Mouse (Mus musculus) CH12.LX (cell line): ENCODE results near the gene Chchd5. TPM values are rescaled to one million over a fixed set of nuclear protein-coding genes. Genes with fewer than 3 reads are reported as not detected.

Source experiments
- DNase-seq: peaks from one replicate; pipeline ENCODE4 v3.0.0-alpha.2; 2013; ENCODE audit errors: extremely low read depth
- H3K27ac ChIP-seq: 2 replicates; pipeline ENCODE4 v1.5.1; 2012; ENCODE audit warnings: low read depth, mild to moderate bottlenecking, control low read depth, moderate library complexity; ENCODE audit not compliant: insufficient read depth
- H3K27me3 ChIP-seq: replicated peaks from 2 replicates; pipeline ENCODE3; 2012; ENCODE audit warnings: inconsistent platforms
- H3K36me3 ChIP-seq, 2 experiments: replicated peaks in 1 of 2; 2 replicates each; pipeline versions ENCODE3 to v1.6.1; 2012; ENCODE audit warnings: inconsistent platforms in 1 of 2, low read length in 1 of 2, mild to moderate bottlenecking in 1 of 2, mixed read lengths in 1 of 2, moderate library complexity in 1 of 2; ENCODE audit not compliant: control insufficient read depth in 1 of 2, insufficient read depth in 1 of 2
- H3K4me1 ChIP-seq, 2 experiments: 2 replicates each; pipeline ENCODE4 v1.6.1; 2012; ENCODE audit warnings: inconsistent platforms in 1 of 2, moderate library complexity in 1 of 2; ENCODE audit not compliant: insufficient read depth in 2 of 2, control insufficient read depth in 1 of 2
- H3K4me2 ChIP-seq: 2 replicates; pipeline ENCODE4 v1.6.1; 2012; ENCODE audit warnings: low read depth, mild to moderate bottlenecking, control low read depth; ENCODE audit not compliant: poor library complexity, insufficient read depth, severe bottlenecking
- H3K4me3 ChIP-seq, 3 experiments: fragments of 150-350 bp in 1 of 3; sonication (generic) in 1 of 3; replicated peaks in 1 of 3; 2 replicates each; pipeline versions ENCODE3 to v1.5.1; 2011 to 2012; ENCODE audit warnings: low read depth in 2 of 3, low read length in 2 of 3, mild to moderate bottlenecking in 2 of 3, moderate library complexity in 2 of 3, control low read depth in 1 of 3, improper control_type of control experiment in 1 of 3, inconsistent platforms in 1 of 3, mixed read lengths in 1 of 3; ENCODE audit not compliant: poor library complexity in 1 of 3
- H3K79me2 ChIP-seq: replicated peaks from 2 replicates; pipeline ENCODE4 v1.6.1; 2012; ENCODE audit warnings: mild to moderate bottlenecking, moderate library complexity; ENCODE audit not compliant: control insufficient read depth, poor library complexity, insufficient read depth, severe bottlenecking; ENCODE audit errors: extremely low read depth
- H3K9ac ChIP-seq: 2 replicates; pipeline ENCODE4 v1.6.1; 2012; ENCODE audit warnings: low read depth, mild to moderate bottlenecking, control low read depth, moderate library complexity; ENCODE audit not compliant: insufficient read depth
- H3K9me3 ChIP-seq: replicated peaks from 2 replicates; pipeline ENCODE3; 2012; ENCODE audit warnings: low read length, inconsistent platforms, mixed read lengths
- BHLHE40 ChIP-seq: IDR thresholded peaks from 2 replicates; pipeline ENCODE4 v1.6.1; 2011; ENCODE audit warnings: mild to moderate bottlenecking, low read depth, low read length, improper control_type of control experiment
- CHD1 ChIP-seq: IDR thresholded peaks from 2 replicates; pipeline ENCODE4 v1.6.1; 2012; ENCODE audit warnings: low read depth, low read length, improper control_type of control experiment, inconsistent platforms
- CTCF ChIP-seq, 2 experiments: IDR thresholded peaks in 1 of 2; conservative IDR thresholded peaks in 1 of 2; 2 replicates each; pipeline ENCODE4 v1.5.1; 2011 to 2012; ENCODE audit warnings: low read depth in 2 of 2, low read length in 2 of 2, improper control_type of control experiment in 1 of 2, inconsistent platforms in 1 of 2, mild to moderate bottlenecking in 1 of 2, moderate library complexity in 1 of 2
- E2F4 ChIP-seq: IDR thresholded peaks from 2 replicates; pipeline ENCODE4 v1.6.1; 2011; ENCODE audit warnings: low read depth, low read length, improper control_type of control experiment; ENCODE audit not compliant: insufficient replicate concordance
- ELF1 ChIP-seq: IDR thresholded peaks from 2 replicates; pipeline ENCODE4 v1.6.1; 2014; ENCODE audit warnings: low read depth, mild to moderate bottlenecking, inconsistent platforms, low read length, improper control_type of control experiment
- HCFC1 ChIP-seq: IDR thresholded peaks from 2 replicates; pipeline ENCODE4 v1.6.1; 2012; ENCODE audit warnings: low read depth, mild to moderate bottlenecking, inconsistent platforms, low read length, improper control_type of control experiment
- JUND ChIP-seq: conservative IDR thresholded peaks from 2 replicates; pipeline ENCODE4 v1.6.1; 2011; ENCODE audit warnings: low read depth, low read length, improper control_type of control experiment
- KAT2A ChIP-seq: IDR thresholded peaks from 2 replicates; pipeline ENCODE4 v1.6.1; 2012; ENCODE audit warnings: low read length, improper control_type of control experiment, inconsistent platforms; ENCODE audit not compliant: insufficient replicate concordance
- MAZ ChIP-seq: IDR thresholded peaks from 2 replicates; pipeline ENCODE4 v1.6.1; 2012; ENCODE audit warnings: low read depth, mild to moderate bottlenecking, inconsistent platforms, low read length, improper control_type of control experiment, moderate library complexity
- MEF2A ChIP-seq: IDR thresholded peaks from 2 replicates; pipeline ENCODE4 v1.6.1; 2014; ENCODE audit warnings: low read depth, mild to moderate bottlenecking, inconsistent platforms, low read length, improper control_type of control experiment, borderline replicate concordance
- MYC ChIP-seq: IDR thresholded peaks from 2 replicates; pipeline ENCODE4 v1.6.1; 2011; ENCODE audit warnings: low read depth, mild to moderate bottlenecking, improper control_type of control experiment, low read length
- PAX5 ChIP-seq: IDR thresholded peaks from 2 replicates; pipeline ENCODE4 v1.6.1; 2012; ENCODE audit warnings: low read length, inconsistent platforms, mixed read lengths
- POLR2A ChIP-seq: IDR thresholded peaks from 2 replicates; pipeline ENCODE4 v1.6.1; 2011; ENCODE audit warnings: low read depth, mild to moderate bottlenecking, improper control_type of control experiment, low read length
- RAD21 ChIP-seq: IDR thresholded peaks from 2 replicates; pipeline ENCODE4 v1.6.1; 2011; ENCODE audit warnings: low read depth, mild to moderate bottlenecking, low read length, improper control_type of control experiment, moderate library complexity
- SIN3A ChIP-seq: IDR thresholded peaks from 2 replicates; pipeline ENCODE4 v1.6.1; 2012; ENCODE audit warnings: low read length, improper control_type of control experiment, inconsistent platforms
- SMC3 ChIP-seq: IDR thresholded peaks from 2 replicates; pipeline ENCODE4 v1.6.1; 2011; ENCODE audit warnings: low read depth, low read length, improper control_type of control experiment
- TBP ChIP-seq: conservative IDR thresholded peaks from 2 replicates; pipeline ENCODE4 v1.6.1; 2011; ENCODE audit warnings: low read depth, low read length, improper control_type of control experiment
- UBTF ChIP-seq: IDR thresholded peaks from 2 replicates; pipeline ENCODE4 v1.6.1; 2012; ENCODE audit warnings: low read depth, mild to moderate bottlenecking, inconsistent platforms, low read length, improper control_type of control experiment, moderate library complexity
- USF2 ChIP-seq: conservative IDR thresholded peaks from 2 replicates; pipeline ENCODE4 v1.6.1; 2011; ENCODE audit warnings: low read depth, low read length, improper control_type of control experiment
- ZKSCAN1 ChIP-seq: IDR thresholded peaks from 2 replicates; pipeline ENCODE4 v1.6.1; 2012; ENCODE audit warnings: low read depth, inconsistent platforms, low read length, improper control_type of control experiment, borderline replicate concordance
- dilution Hi-C: fragments of 300-500 bp; cut with MboI; formaldehyde crosslinking; loops from 2 replicates; pipeline ENCODE4 v1.14.3; 2020; ENCODE audit warnings: low sequenced_read_pairs; ENCODE audit not compliant: extremely low pct_unique_long_range_greater_than_20kb, extremely low pct_ligation_motif_present
- in situ Hi-C: fragments of 300-500 bp; cut with MboI; formaldehyde crosslinking; loops from 3 replicates; pipeline ENCODE4 v1.14.3; 2019; ENCODE audit warnings: low sequenced_read_pairs, low pct_ligation_motif_present, low pct_unique_long_range_greater_than_20kb, mixed read lengths
- polyA plus RNA-seq: library from polyadenylated mRNA; unstranded; fragments of >175 nt; gene quantifications from 2 replicates; pipeline ENCODE4 v1.2.1, GENCODE M21; 2012; ENCODE audit warnings: low read depth; ENCODE audit not compliant: insufficient read length
- total RNA-seq, 2 experiments: library from RNA; depleted of rRNA; stranded (reverse); fragments of 300-350 nt in 1 of 2; fragments of >200 nt in 1 of 2; gene quantifications; 2 replicates each; pipeline ENCODE4 v1.2.3; 2012 to 2014

The Chchd5 gene
- total and polyA plus RNA-seq, 3 experiments, result 20.5 to 24.1 (median 20.8) TPM

GRCm38 (mm10) chr2:129081097-129081496 is 48.4 kb upstream of the Chchd5 start:
- no peak overlapping the region for H3K27ac ChIP-seq
- H3K27me3 ChIP-seq, result no peaks in the 10 kb centered on the region
- H3K4me3 ChIP-seq, result no peak overlapping the region
- in situ Hi-C loops, result no loop called here
- no peaks in the 10 kb centered on the region for H3K4me1 ChIP-seq
- TF ChIP-seq KAT2A, result no peak
- peak in 1 of 2 experiments; percentile 24; a peak in 2 of 4 replicates for TF ChIP-seq CTCF (conservative IDR thresholded peaks at IDR 0.05 in 1 of 2, IDR thresholded peaks at IDR 0.05 in 1 of 2; ENCODE audit: low read depth in 2 of 2, low read length in 2 of 2)
- peak; percentile 15; the same call in 1 of the 2 replicates for TF ChIP-seq SMC3
- peak; percentile 51; the same call in 1 of the 2 replicates for TF ChIP-seq BHLHE40
- no peaks in the 10 kb centered on the region for H3K79me2 ChIP-seq
- dilution Hi-C loops, result no loop called here
- H3K36me3 ChIP-seq, result peaks cover 0 to 8% of the 10 kb centered on the region in 2 experiments
- H3K4me2 ChIP-seq, result no peak overlapping the region
- peaks cover 7% of the 10 kb centered on the region for H3K9me3 ChIP-seq
- H3K9ac ChIP-seq, result no peak overlapping the region
- no peak for DNase-seq

GRCm38 (mm10) chr2:129083514-129083913 is 46.0 kb upstream of the Chchd5 start:
- no peak overlapping the region for H3K27ac ChIP-seq
- no peak for TF ChIP-seq KAT2A
- no peak for TF ChIP-seq MAZ
- no peak for TF ChIP-seq TBP
- TF ChIP-seq HCFC1, result no peak
- TF ChIP-seq MEF2A, result no peak
- TF ChIP-seq SIN3A, result no peak
- no peak for TF ChIP-seq JUND
- TF ChIP-seq PAX5, result no peak
- no peak for TF ChIP-seq USF2
- no peak for TF ChIP-seq ZKSCAN1
- no peak for TF ChIP-seq MYC
- no peak for TF ChIP-seq POLR2A
- TF ChIP-seq E2F4, result no peak
- no peak for TF ChIP-seq UBTF
- no peak for TF ChIP-seq CHD1
- TF ChIP-seq RAD21, result no peak
- no peak for TF ChIP-seq ELF1

More at GRCm38 (mm10) chr2:129083514-129083913, 46.0 kb upstream of the Chchd5 start:
- Histone ChIP-seq H3K79me2 (no peaks in the 10 kb centered on the region), H3K4me2 (no peak overlapping the region), H3K27me3 (no peaks in the 10 kb centered on the region), H3K9ac (no peak overlapping the region), H3K36me3 (peaks cover 0 to 9% of the 10 kb centered on the region in 2 experiments), H3K9me3 (peaks cover 5% of the 10 kb centered on the region), H3K4me3 (no peak overlapping the region), H3K4me1 (no peaks in the 10 kb centered on the region)
- in situ Hi-C loops, result no loop called here
- dilution Hi-C loops, result no loop called here
- DNase-seq, result no peak
